Mouse (Mus musculus) testis, adult 2 months (tissue): ENCODE results near the gene Ddx59.

Experiments used
- CTCF ChIP-seq: fragments of 200-500 bp; IDR thresholded peaks from 2 replicates; pipeline ENCODE4 v1.5.1; 2012; ENCODE audit warnings: low read depth, mild to moderate bottlenecking, inconsistent platforms, low read length, moderate library complexity; ENCODE audit not compliant: control insufficient read depth, insufficient read depth, insufficient replicate concordance
- POLR2A ChIP-seq: fragments of 200-500 bp; IDR thresholded peaks from 2 replicates; pipeline ENCODE4 v1.6.1; 2012; ENCODE audit warnings: low read depth, mild to moderate bottlenecking, inconsistent platforms, low read length, moderate library complexity; ENCODE audit not compliant: control insufficient read depth

GRCm38 (mm10) chr1:136380606-136381005 lies 34.5 kb upstream of the Ddx59 start:
- TF ChIP-seq CTCF (no peak), POLR2A (no peak)
